Mouse (Mus musculus): ENCODE data around the gene Canx.
A peak's percentile ranks its signal among the peaks of the same experiment; 100 is the strongest.

Gene Canx

GRCm38 (mm10) chr11:50333181-50333580, 7.7 kb upstream of the Canx start:
- no peak for DNase-seq (ENCODE audit: low read depth, low spot score)

- DNase-seq (ENCODE audit: low read depth, low spot score): no peak
These were observed 3.9 kb upstream of the Canx start for GRCm38 (mm10) chr11:50329378-50329777.

GRCm38 (mm10) chr11:50328075-50328625, 2.7 kb upstream of the Canx start:
- no peak for DNase-seq (ENCODE audit: low read depth, low spot score)

- DNase-seq (ENCODE audit: low read depth, low spot score): peak; percentile 46
These were observed 961 bp upstream of the Canx start for GRCm38 (mm10) chr11:50326302-50326966.

GRCm38 (mm10) chr11:50324751-50325471, 562 bp downstream of the Canx start:
- peak; percentile 50 for DNase-seq (ENCODE audit: low read depth, low spot score)

DNA sequence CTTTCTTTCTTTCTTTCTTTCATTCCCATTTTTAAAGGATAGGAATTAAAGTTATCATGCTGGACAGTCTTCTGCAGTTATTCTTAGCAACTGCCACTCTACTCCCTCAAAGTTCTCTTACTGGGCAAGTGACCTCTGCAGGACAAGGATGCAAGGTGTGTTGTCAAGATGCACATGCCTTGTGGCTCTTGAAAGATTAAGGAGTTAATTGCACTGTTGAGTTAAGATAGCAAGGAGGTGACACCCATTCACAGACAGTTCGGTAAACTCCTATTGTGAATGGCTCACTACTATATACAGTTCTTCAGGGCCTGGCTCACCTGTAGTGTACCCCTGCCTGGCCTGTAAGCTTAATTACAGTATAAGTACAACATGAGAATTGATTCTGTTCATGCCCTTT, 1.6 kb downstream of the Canx start:
- DNase-seq (ENCODE audit: low read depth, low spot score): no peak

DNA sequence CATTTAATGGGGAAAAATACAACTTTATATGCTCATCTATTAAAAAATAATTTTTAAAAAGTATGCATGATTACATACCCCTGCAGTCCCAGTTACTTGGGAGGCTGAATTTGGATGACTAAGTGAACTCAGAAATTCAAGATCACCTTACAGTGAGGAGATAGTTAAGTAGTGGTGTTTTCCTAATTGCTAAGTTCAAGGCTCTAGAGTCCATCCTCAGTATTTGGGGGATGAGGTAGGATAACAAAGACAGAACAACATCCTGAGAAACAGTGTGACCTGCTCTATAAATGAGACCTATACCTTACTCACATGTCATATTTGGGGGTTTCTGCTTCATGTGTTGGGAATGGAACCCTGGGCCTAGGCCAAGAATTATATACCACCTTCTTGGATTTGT, 3.1 kb downstream of the Canx start:
- DNase-seq (ENCODE audit: low read depth, low spot score): no peak

GRCm38 (mm10) chr11:50321239-50321638, 4.2 kb downstream of the Canx start:
- DNase-seq (ENCODE audit: low read depth, low spot score): no peak

DNA sequence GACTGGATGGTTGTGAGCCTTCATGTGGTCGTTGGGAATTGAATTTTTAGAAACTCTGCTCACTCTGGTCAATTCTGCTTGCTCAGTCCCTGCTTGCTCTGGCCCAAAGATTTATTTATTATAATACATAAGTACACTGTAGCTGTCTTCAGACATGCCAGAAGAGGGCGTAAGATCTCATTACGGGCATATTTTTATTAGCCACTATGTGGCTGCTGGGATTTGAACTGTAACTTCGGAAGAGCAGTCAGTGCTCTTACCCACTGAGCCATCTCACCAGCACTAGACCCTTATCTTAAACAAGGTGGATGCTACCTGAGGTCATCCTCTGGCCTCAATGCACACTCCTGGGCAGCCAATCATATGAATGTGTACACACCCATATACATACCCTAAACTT, 6.1 kb downstream of the Canx start:
- DNase-seq (ENCODE audit: low read depth, low spot score): peak; percentile 28

GRCm38 (mm10) chr11:50312803-50313202, 12.7 kb downstream of the Canx start:
- DNase-seq (ENCODE audit: low read depth, low spot score): no peak

GRCm38 (mm10) chr11:50303406-50303805, 22.1 kb downstream of the Canx start:
- DNase-seq (ENCODE audit: low read depth, low spot score): no peak

GRCm38 (mm10) chr11:50292190-50292855, 33.1 kb downstream of the Canx start, which contains the start of gene Maml1:
TSS of gene Maml1 (minus strand) at chr11:50292311.
- DNase-seq (ENCODE audit: low read depth, low spot score): peak; percentile 98

DNA sequence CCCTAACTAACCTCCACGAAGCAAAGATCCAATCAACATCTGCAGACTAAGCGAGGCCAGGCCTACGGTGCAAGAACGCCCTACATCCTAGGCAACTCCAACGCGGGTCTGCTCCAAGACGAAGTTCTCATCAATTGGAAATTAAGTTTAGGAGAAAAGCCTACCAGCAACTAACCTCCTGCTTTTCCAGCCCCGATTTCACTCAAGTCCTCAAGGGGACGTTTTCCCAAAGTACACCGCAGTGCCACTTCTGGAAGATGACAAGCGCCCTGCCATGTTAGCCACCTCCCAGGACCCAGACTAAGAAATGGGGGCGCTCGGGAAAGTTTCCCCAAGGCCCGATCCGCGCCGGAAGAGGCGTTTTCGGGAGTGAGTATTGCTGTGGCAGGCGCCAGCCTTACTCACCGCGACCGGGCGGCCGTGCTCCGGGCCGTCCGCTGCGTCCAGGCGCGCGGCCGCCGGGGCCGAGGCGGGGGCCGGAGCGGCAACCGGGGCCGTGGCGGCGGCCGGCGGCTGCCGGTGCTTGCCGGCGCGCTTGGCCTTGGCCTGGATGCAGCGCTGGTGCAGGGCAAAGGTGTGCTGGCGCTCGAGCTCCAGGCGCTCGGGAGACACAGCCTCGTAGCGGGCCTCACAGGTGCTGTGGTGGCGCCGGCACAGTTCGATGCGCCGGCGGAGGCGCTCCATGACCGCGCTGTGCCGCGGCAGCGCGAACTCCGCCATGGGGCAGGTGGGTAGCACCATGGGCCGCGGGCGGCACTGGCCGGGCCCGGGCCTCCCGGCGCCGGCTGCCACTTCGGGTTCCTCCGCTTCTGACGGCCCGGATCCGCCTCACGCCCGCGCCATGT, 33.9 kb downstream of the Canx start:
- DNase-seq (ENCODE audit: low read depth, low spot score): peak; percentile 64

DNA sequence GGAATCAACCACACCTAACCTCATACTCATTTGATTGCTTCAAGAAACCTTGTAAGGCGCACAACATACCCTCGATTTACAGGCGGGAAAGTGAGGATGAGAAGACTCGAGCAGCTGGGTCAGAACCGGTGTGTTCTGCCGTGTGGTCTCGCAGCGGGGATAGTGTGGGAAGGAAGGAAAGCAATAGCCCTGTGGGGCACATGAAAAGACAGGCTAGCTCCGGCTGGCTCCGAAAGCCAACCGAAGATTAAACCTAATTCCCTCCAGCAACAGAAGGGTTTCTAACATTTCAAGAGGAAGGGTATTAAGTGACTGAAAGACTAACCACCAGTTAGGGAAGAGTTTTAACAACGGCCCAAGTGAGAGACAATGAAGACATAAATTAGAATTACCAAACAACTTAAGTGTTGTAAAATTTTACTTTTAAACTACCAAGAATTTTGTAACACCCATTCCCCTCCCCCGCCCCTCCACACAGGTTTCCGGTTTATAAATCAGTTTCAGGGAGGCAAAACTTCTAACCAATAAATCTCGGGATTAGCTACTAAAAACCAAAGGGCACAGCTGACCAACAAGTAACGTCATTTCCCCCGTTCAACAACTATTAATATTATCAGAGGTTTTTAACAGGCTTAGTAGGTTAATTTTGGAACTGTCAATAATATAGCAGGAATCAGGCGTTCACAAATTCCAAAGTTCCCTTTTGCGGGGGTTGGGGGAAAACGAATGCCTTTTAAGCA, 34.8 kb downstream of the Canx start:
- DNase-seq (ENCODE audit: low read depth, low spot score): peak; percentile 29

- DNase-seq (ENCODE audit: low read depth, low spot score): peak; percentile 42
These were observed 39.0 kb downstream of the Canx start for GRCm38 (mm10) chr11:50286428-50286827.

DNA sequence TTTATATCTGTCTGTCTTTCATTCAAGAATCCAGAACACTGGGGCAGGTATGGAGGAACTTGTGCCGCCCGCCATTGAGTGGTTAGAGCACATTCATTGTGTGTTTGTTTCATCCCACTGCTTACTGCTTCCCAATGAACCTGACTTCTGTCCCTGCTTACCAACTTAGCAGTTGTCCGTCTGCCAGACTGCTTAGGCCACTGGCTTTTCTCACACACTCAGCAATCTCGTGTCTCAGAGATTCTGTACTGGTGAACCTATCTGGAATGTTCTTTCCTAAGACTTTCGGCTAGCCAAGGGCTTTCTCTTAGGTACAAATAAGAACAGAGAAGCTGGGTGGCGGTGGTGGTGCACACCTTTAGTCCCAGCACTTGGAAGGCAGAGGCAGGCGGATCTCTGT, 39.8 kb downstream of the Canx start:
- no peak for DNase-seq (ENCODE audit: low read depth, low spot score)

GRCm38 (mm10) chr11:50285263-50285662, 40.2 kb downstream of the Canx start:
- DNase-seq (ENCODE audit: low read depth, low spot score): no peak

- DNase-seq (ENCODE audit: low read depth, low spot score): no peak
These were observed 45.4 kb downstream of the Canx start for GRCm38 (mm10) chr11:50280053-50280452.

DNA sequence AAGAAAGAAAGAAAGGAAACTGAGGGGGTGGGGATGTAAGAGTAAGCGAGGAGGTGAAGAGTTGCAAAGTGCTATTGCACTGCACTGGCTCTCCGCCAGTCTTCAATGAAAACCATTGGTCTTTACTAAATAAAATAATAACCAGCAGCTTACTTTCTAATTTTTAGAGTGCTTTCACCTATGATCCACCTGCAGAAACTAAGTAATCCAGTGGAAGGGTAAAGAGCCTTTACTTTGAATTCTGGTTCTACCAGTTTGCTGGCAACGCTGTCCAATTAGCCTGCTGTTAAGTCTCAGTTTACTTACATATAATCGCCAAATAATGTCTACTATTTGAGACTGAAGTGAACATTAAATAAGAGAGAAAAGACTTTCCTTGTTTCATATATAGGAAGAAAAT, 46.5 kb downstream of the Canx start:
- DNase-seq (ENCODE audit: low read depth, low spot score): no peak

- DNase-seq (ENCODE audit: low read depth, low spot score): no peak
These were observed 47.8 kb downstream of the Canx start for GRCm38 (mm10) chr11:50277706-50278105.

DNA sequence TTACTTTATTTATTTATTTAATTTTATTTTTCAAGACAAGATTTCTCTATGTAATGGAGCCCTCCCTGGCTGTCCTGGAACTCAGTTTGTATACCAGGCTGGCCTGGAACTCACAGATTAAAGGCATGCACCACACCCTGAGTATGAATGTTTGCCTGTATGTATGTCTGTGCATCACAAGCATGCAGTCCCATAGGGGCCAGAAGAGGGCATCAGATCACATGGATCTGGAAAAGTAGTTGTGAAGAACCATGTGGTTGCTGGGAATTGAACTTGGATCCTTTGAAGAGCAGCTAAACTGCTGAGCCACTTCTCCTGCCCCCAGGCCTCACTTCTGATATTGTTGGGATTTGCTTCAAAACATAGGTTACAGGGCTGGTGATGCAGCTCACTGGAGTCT, 48.4 kb downstream of the Canx start:
- no peak for DNase-seq (ENCODE audit: low read depth, low spot score)

All from A20 (cell line).